In genomic region chr17:56540562-56540975, GRCm38 (mm10) we compare ENCODE assay signal across 13 mouse cellular contexts. TPM values are rescaled to one million over a fixed set of nuclear protein-coding genes. Genes with fewer than 3 reads are reported as not detected.
DNase-seq lines count a peak whose midpoint lies in the region; ATAC-seq and TF ChIP-seq lines count a peak whose summit lies in the region.
"Had no signal": no experiment of that assay in that cellular context is flagged by ENCODE, and none has a peak within 500 bp of the region (broad histone marks: within the 10 kb centered on the region; RNA-seq: fewer than 3 reads in every experiment).

No protein-coding gene starts in this region.

- H3K9me3 ChIP-seq in lung, embryonic 14.5 days (ENCODE audit: low read depth, low read length) = no peaks in the 10 kb centered on the region
- H3K9me3 ChIP-seq in intestine, embryonic 14.5 days (ENCODE audit: control insufficient read depth, low read length) = no peaks in the 10 kb centered on the region
- H3K9me3 ChIP-seq: midbrain, embryonic 15.5 days had no signal

- no peak overlapping the region for H3K4me2 ChIP-seq in lung, embryonic 14.5 days
- H3K4me2 ChIP-seq in intestine, embryonic 14.5 days (ENCODE audit: low read length) = no peak overlapping the region
- H3K4me2 ChIP-seq: midbrain, embryonic 15.5 days had no signal

- TF ChIP-seq CTCF in lung, embryonic 14.5 days (IDR thresholded peaks at IDR 0.05; ENCODE audit: low read depth) = no peak

- peak; percentile 63; the same call in 1 of the 2 replicates for ATAC-seq in lung, embryonic 14.5 days (ENCODE audit: insufficient read depth)
- ATAC-seq in intestine, embryonic 14.5 days (replicated peaks; ENCODE audit: low FRiP score, low TSS enrichment, low read depth) = peak; percentile 51
- ATAC-seq in megakaryocyte-erythroid progenitor cell, adult 5-6 weeks (replicated peaks; ENCODE audit: low FRiP score, low TSS enrichment, poor library complexity, severe bottlenecking) = 0 out of 2 replicates have a peak, but pooled peaks have one; percentile 45
- ATAC-seq: midbrain, embryonic 15.5 days had no signal

- no peak overlapping the region for H3K9ac ChIP-seq in lung, embryonic 14.5 days
- H3K9ac ChIP-seq in intestine, embryonic 14.5 days (ENCODE audit: low read length) = no peak overlapping the region
- H3K9ac ChIP-seq: midbrain, embryonic 15.5 days had no signal

- H3K27ac ChIP-seq in lung, embryonic 14.5 days (ENCODE audit: low read depth) = no peak overlapping the region
- no peak overlapping the region for H3K27ac ChIP-seq in intestine, embryonic 14.5 days (ENCODE audit: low read depth)
- H3K27ac ChIP-seq: midbrain, embryonic 15.5 days had no signal

- WGBS in lung, embryonic 14.5 days = 28% methylated on average over 6 of the region's 6 CpGs
- 32% methylated on average over 6 of the region's 6 CpGs for WGBS in intestine, embryonic 14.5 days

- no peak overlapping the region for H3K4me3 ChIP-seq in lung, embryonic 14.5 days (ENCODE audit: low read depth, low read length)
- no peak overlapping the region for H3K4me3 ChIP-seq in intestine, embryonic 14.5 days (ENCODE audit: low read depth, low read length)
- H3K4me3 ChIP-seq: midbrain, embryonic 15.5 days had no signal

- H3K36me3 ChIP-seq in lung, embryonic 14.5 days (ENCODE audit: insufficient read depth) = no peaks in the 10 kb centered on the region
- no peaks in the 10 kb centered on the region for H3K36me3 ChIP-seq in intestine, embryonic 14.5 days (ENCODE audit: control insufficient read depth, insufficient read depth, low read length)
- H3K36me3 ChIP-seq: midbrain, embryonic 15.5 days had no signal

- DNase-seq in cerebellum, adult 11-12 months = peak; percentile 5
- DNase-seq in cerebellum, postnatal 25 days = no peak
- DNase-seq in lung, embryonic 14.5 days = no peak
- DNase-seq in lung, postnatal 14 days = no peak
- peak; percentile 41 for DNase-seq in intestine, embryonic 14.5 days (ENCODE audit: low spot score)
- no peak for DNase-seq in adrenal gland, adult 8-10 months
- DNase-seq in Muller cell, postnatal 12 days (ENCODE audit: inconsistent ontology term) = no peak
- DNase-seq: gastrocnemius, postnatal 10 days had no signal

- no peaks in the 10 kb centered on the region for H3K27me3 ChIP-seq in lung, embryonic 14.5 days (ENCODE audit: insufficient read depth, low read length)
- H3K27me3 ChIP-seq in intestine, embryonic 14.5 days (replicated peaks; ENCODE audit: control insufficient read depth, insufficient read depth, low read length) = no peaks in the 10 kb centered on the region
- H3K27me3 ChIP-seq: midbrain, embryonic 15.5 days had no signal

- no peaks in the 10 kb centered on the region for H3K4me1 ChIP-seq in lung, embryonic 14.5 days (ENCODE audit: insufficient read depth)
- no peaks in the 10 kb centered on the region for H3K4me1 ChIP-seq in intestine, embryonic 14.5 days (replicated peaks; ENCODE audit: control insufficient read depth, insufficient read depth, low read length)

RNA-seq across cellular contexts. Expression of gene Gm20219, which starts 13.6 kb away (rescaled TPM):
- polyA plus RNA-seq in lung, embryonic 14.5 days (2014; fragmentation: Nextera tagmentation; extraction: Ambion mirVana) = 1.4 and 1.6 TPM in 2 replicates
- polyA plus RNA-seq in intestine, embryonic 14.5 days (2014; fragmentation: Nextera tagmentation; extraction: Ambion mirVana) = 2.2 and 2.8 TPM in 2 replicates
- 2.8 TPM in 1 of 2 replicates, not detected in the other for total RNA-seq in megakaryocyte-erythroid progenitor cell, adult 5-6 weeks (2014; fragmentation: Nextera tagmentation)
- not detected in 2 replicates for total RNA-seq in megakaryocyte-erythroid progenitor cell, adult 5-6 weeks (2017)
- 1 to 10 TPM in 2 of 4 experiments, under 1 TPM in 2; 0.73 to 2.1 (median 1.1) TPM for total RNA-seq in adrenal gland, adult 8-10 months (2022)

RNA-seq across cellular contexts. Expression of gene Znrf4, which starts 28.3 kb away (rescaled TPM):
- not detected in 2 replicates for polyA plus RNA-seq in lung, embryonic 14.5 days (2014; fragmentation: Nextera tagmentation; extraction: Ambion mirVana)
- not detected in 2 replicates for polyA plus RNA-seq in intestine, embryonic 14.5 days (2014; fragmentation: Nextera tagmentation; extraction: Ambion mirVana)
- total RNA-seq in megakaryocyte-erythroid progenitor cell, adult 5-6 weeks (2014; fragmentation: Nextera tagmentation) = not detected in 2 replicates
- total RNA-seq in megakaryocyte-erythroid progenitor cell, adult 5-6 weeks (2017) = not detected in 2 replicates
- total RNA-seq in adrenal gland, adult 8-10 months (2022) = not detected
- total RNA-seq: gastrocnemius, postnatal 10 days; heart, postnatal 25 days had no signal
- polyA plus RNA-seq: large intestine, adult 2 months; limb, embryonic 14.5 days; midbrain, embryonic 15.5 days had no signal

RNA-seq across cellular contexts. Expression of gene Safb2, which starts 43.8 kb away (rescaled TPM):
- polyA plus RNA-seq in lung, embryonic 14.5 days (2014; fragmentation: Nextera tagmentation; extraction: Ambion mirVana) = 63.1 and 69.4 TPM in 2 replicates
- 57.1 and 59.9 TPM in 2 replicates for polyA plus RNA-seq in intestine, embryonic 14.5 days (2014; fragmentation: Nextera tagmentation; extraction: Ambion mirVana)
- 158 and 166 TPM in 2 replicates for total RNA-seq in megakaryocyte-erythroid progenitor cell, adult 5-6 weeks (2014; fragmentation: Nextera tagmentation)
- 108 and 115 TPM in 2 replicates for total RNA-seq in megakaryocyte-erythroid progenitor cell, adult 5-6 weeks (2017)
- 100 to 1,000 TPM in 3 of 4 experiments, 10 to 100 TPM in 1; 79.7 to 193 (median 154) TPM for total RNA-seq in adrenal gland, adult 8-10 months (2022)

RNA-seq across cellular contexts. Expression of gene Safb, which starts 44.1 kb away (rescaled TPM):
- polyA plus RNA-seq in lung, embryonic 14.5 days (2014; fragmentation: Nextera tagmentation; extraction: Ambion mirVana) = 83.1 and 87.9 TPM in 2 replicates
- polyA plus RNA-seq in intestine, embryonic 14.5 days (2014; fragmentation: Nextera tagmentation; extraction: Ambion mirVana) = 73.3 and 81.8 TPM in 2 replicates
- 122 and 171 TPM in 2 replicates for total RNA-seq in megakaryocyte-erythroid progenitor cell, adult 5-6 weeks (2014; fragmentation: Nextera tagmentation)
- total RNA-seq in megakaryocyte-erythroid progenitor cell, adult 5-6 weeks (2017) = 92.4 and 103 TPM in 2 replicates
- 100 to 1,000 TPM in 3 of 4 experiments, 10 to 100 TPM in 1; 87.8 to 184 (median 132) TPM for total RNA-seq in adrenal gland, adult 8-10 months (2022)

Comparison
In these comparisons a context has a peak if more than half of its experiments do, and no peak if none do; other contexts are left out.
1. DNase-seq: peak in cerebellum, adult 11-12 months (single experiment) and intestine, embryonic 14.5 days (single experiment); none in cerebellum, postnatal 25 days (0 of 2), lung, embryonic 14.5 days (single experiment), lung, postnatal 14 days (single experiment), adrenal gland, adult 8-10 months (single experiment) and Muller cell, postnatal 12 days (single experiment).
2. Peak in every context shown above with its lines, with median percentiles within 50 percentile points of each other: ATAC-seq.